Mouse (Mus musculus): ENCODE measurements around the gene Cd37. TPM values are rescaled to one million over a fixed set of nuclear protein-coding genes. Genes with fewer than 3 reads are reported as not detected.

Cd37 gene
- total and polyA plus RNA-seq, 3 experiments: 47.3 to 167 (median 75.3) TPM

DNA sequence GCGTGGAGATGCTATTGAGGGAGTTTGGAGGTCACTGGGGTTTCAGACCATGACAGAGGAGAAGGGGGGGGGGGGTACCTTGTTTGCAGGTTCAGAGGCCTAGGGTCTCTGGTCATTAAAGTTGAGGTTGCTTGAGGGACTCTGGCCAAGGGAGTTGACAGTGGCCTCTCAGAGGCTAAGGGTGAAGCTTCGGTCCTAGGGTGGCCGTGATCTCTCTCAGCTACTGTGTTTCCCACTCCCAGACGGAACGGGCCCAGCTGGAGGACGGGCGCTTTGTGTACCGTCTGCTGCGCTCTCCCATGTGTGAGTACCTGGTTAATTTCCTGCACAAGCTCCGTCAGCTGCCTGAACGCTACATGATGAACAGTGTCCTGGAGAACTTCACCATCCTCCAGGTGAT, 7.0 kb downstream of the Cd37 start:
- Histone ChIP-seq H3K9me3 (replicated peaks) (no peaks in the 10 kb centered on the region), H3K27me3 (ENCODE audit: insufficient read depth, low read length) (peaks cover 18% of the 10 kb centered on the region), H3K4me1 (ENCODE audit: insufficient read depth, low read depth, low read length) (peaks cover 27% of the 10 kb centered on the region), H3K4me3 (ENCODE audit: low read depth, low read length) (no peak overlapping the region), H3K36me3 (replicated peaks) (peaks cover 55% of the 10 kb centered on the region)
- DNase-seq (ENCODE audit: low spot score) (no peak), ATAC-seq (ENCODE audit: extremely low read depth, insufficient number of reproducible peaks, low FRiP score, poor library complexity, severe bottlenecking) (no peak)
- TF ChIP-seq TAL1 (conservative IDR thresholded peaks at IDR 0.05; ENCODE audit: low read depth, low read length) (no peak), POLR2AphosphoS5 (IDR thresholded peaks at IDR 0.05; ENCODE audit: insufficient replicate concordance, low read depth, low read length) (no peak), CTCF (IDR thresholded peaks at IDR 0.05; ENCODE audit: low read depth, low read length) (no peak), GATA2 (IDR thresholded peaks at IDR 0.05; ENCODE audit: borderline replicate concordance, low read depth, low read length) (no peak), GATA1 (IDR thresholded peaks at IDR 0.05; ENCODE audit: borderline replicate concordance, low read length) (no peak)

DNA sequence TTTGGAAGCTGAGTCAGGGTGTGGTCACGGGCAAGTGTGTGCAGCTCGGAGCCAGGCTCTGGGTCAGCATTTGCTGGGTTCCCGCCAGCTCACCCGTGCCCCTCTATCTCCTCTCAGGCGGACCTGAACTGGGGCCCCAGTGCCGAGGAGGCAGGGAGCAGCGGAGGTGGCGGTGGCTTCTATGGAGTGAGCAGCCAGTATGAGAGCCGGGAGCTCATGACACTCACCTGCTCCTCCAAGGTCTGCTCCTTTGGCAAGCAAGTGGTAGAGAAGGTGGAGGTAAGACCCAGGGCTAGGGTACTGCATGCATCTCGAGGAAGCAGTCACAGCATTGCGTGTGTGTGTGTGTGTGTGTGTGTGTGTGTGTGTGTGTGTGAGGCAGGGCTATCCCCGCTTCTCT, 7.7 kb downstream of the Cd37 start:
- Histone ChIP-seq H3K27me3 (ENCODE audit: insufficient read depth, low read length) (peaks cover 26% of the 10 kb centered on the region), H3K9me3 (replicated peaks) (no peaks in the 10 kb centered on the region), H3K36me3 (replicated peaks) (peaks cover 48% of the 10 kb centered on the region), H3K4me3 (ENCODE audit: low read depth, low read length) (no peak overlapping the region), H3K4me1 (ENCODE audit: insufficient read depth, low read depth, low read length) (peaks cover 21% of the 10 kb centered on the region)
- no peak for DNase-seq (ENCODE audit: low spot score)
- no peak for ATAC-seq (ENCODE audit: extremely low read depth, insufficient number of reproducible peaks, low FRiP score, poor library complexity, severe bottlenecking)
- TF ChIP-seq GATA2 (IDR thresholded peaks at IDR 0.05; ENCODE audit: borderline replicate concordance, low read depth, low read length): no peak
- TF ChIP-seq TAL1 (conservative IDR thresholded peaks at IDR 0.05; ENCODE audit: low read depth, low read length): no peak
- no peak for TF ChIP-seq POLR2AphosphoS5 (IDR thresholded peaks at IDR 0.05; ENCODE audit: insufficient replicate concordance, low read depth, low read length)
- TF ChIP-seq GATA1 (IDR thresholded peaks at IDR 0.05; ENCODE audit: borderline replicate concordance, low read length): no peak
- TF ChIP-seq CTCF (IDR thresholded peaks at IDR 0.05; ENCODE audit: low read depth, low read length): no peak

DNA sequence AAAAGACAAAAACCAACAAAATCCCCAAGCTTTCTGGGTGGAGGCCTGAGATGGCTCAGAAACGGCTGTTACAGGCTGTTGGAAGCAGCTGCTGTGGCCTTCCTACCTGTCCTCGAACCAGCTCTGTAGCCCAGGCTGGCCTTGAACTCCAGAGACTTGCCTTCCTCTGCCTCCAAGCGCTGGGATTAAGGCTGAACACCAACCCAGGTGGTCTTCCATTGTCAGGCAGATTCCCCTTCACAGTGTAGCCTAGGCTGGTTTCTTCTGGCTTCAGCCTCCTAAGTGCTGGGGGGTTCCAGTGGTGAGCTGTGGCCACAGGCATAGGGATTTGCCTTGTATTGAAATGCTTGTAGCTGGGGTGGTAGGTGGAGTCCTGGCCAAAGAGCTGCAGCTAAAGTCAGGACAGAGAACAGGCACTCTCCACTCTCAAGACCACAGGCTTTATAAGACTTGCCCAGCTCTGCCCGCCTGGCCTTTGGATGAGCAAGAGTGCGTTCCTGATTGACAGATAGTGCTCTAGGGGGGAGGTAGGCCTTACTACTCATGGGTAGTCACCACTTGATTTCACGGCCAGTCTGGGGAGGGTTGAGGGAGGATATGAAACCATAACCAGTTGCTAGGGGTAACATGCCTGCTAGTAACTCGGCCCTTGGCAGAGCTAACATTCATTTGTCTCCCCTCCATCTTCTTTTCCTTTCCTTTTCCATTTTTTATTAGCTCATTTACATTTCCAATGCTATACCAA, 9.3 kb downstream of the Cd37 start:
- peaks cover 38% of the 10 kb centered on the region for H3K27me3 ChIP-seq (ENCODE audit: insufficient read depth, low read length)
- no peaks in the 10 kb centered on the region for H3K9me3 ChIP-seq (replicated peaks)
- no peak for DNase-seq (ENCODE audit: low spot score)
- H3K4me1 ChIP-seq (ENCODE audit: insufficient read depth, low read depth, low read length): peaks cover 9% of the 10 kb centered on the region
- peaks cover 32% of the 10 kb centered on the region for H3K36me3 ChIP-seq (replicated peaks)
- no peak overlapping the region for H3K4me3 ChIP-seq (ENCODE audit: low read depth, low read length)
- TF ChIP-seq GATA2 (IDR thresholded peaks at IDR 0.05; ENCODE audit: borderline replicate concordance, low read depth, low read length) (no peak), TAL1 (conservative IDR thresholded peaks at IDR 0.05; ENCODE audit: low read depth, low read length) (no peak), POLR2AphosphoS5 (IDR thresholded peaks at IDR 0.05; ENCODE audit: insufficient replicate concordance, low read depth, low read length) (no peak), CTCF (IDR thresholded peaks at IDR 0.05; ENCODE audit: low read depth, low read length) (no peak), GATA1 (IDR thresholded peaks at IDR 0.05; ENCODE audit: borderline replicate concordance, low read length) (no peak)
- ATAC-seq (ENCODE audit: extremely low read depth, insufficient number of reproducible peaks, low FRiP score, poor library complexity, severe bottlenecking): no peak

DNA sequence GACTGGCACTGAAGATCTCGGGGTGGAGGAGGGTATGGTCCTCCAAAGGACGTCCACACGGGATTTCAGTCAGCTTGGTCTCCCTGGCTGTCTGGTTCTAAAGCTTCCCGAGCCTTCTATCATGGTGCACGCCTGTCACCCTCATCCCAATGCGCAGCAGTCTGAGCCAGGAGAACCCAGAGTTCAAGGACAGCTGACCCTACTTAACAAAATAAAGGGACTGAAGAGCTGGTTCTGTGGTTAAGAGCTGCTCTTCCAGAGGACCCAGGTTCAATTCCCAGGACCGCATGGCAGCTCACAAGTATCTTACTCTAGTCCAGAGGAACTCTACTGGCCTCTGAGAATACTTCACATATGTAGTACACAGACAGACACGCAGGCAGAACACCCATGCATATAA, 9.9 kb downstream of the Cd37 start:
- no peaks in the 10 kb centered on the region for H3K9me3 ChIP-seq (replicated peaks)
- peaks cover 41% of the 10 kb centered on the region for H3K27me3 ChIP-seq (ENCODE audit: insufficient read depth, low read length)
- TF ChIP-seq POLR2AphosphoS5 (IDR thresholded peaks at IDR 0.05; ENCODE audit: insufficient replicate concordance, low read depth, low read length) (no peak), GATA1 (IDR thresholded peaks at IDR 0.05; ENCODE audit: borderline replicate concordance, low read length) (no peak), TAL1 (conservative IDR thresholded peaks at IDR 0.05; ENCODE audit: low read depth, low read length) (no peak), CTCF (IDR thresholded peaks at IDR 0.05; ENCODE audit: low read depth, low read length) (no peak), GATA2 (IDR thresholded peaks at IDR 0.05; ENCODE audit: borderline replicate concordance, low read depth, low read length) (no peak)
- H3K36me3 ChIP-seq (replicated peaks): peaks cover 26% of the 10 kb centered on the region
- H3K4me3 ChIP-seq (ENCODE audit: low read depth, low read length): no peak overlapping the region
- peaks cover 8% of the 10 kb centered on the region for H3K4me1 ChIP-seq (ENCODE audit: insufficient read depth, low read depth, low read length)
- DNase-seq (ENCODE audit: low spot score) (no peak), ATAC-seq (ENCODE audit: extremely low read depth, insufficient number of reproducible peaks, low FRiP score, poor library complexity, severe bottlenecking) (no peak)

DNA sequence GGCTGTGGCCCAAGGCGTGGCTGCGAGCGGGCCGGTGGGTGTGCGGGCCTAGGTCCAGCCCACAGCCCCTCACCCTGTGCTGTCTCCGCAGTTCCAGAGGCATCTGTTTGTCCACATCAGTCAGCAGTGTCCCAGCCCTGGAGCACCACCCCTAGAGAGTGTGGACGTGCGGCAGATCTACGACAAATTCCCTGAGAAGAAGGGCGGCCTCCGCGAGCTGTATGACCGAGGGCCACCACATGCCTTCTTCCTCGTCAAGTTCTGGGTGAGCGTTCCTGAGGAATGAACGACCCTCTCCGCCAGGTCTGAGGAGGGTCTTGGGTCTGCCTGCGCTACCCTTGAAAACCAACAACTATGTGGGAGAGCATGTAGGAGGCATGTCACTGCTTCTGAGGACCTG, 10.4 kb downstream of the Cd37 start:
- Histone ChIP-seq H3K27me3 (ENCODE audit: insufficient read depth, low read length) (peaks cover 44% of the 10 kb centered on the region), H3K36me3 (replicated peaks) (peaks cover 21% of the 10 kb centered on the region), H3K9me3 (replicated peaks) (no peaks in the 10 kb centered on the region), H3K4me3 (ENCODE audit: low read depth, low read length) (no peak overlapping the region), H3K4me1 (ENCODE audit: insufficient read depth, low read depth, low read length) (peaks cover 6% of the 10 kb centered on the region)
- DNase-seq (ENCODE audit: low spot score) (no peak), ATAC-seq (ENCODE audit: extremely low read depth, insufficient number of reproducible peaks, low FRiP score, poor library complexity, severe bottlenecking) (no peak)
- no peak for TF ChIP-seq GATA2 (IDR thresholded peaks at IDR 0.05; ENCODE audit: borderline replicate concordance, low read depth, low read length)
- TF ChIP-seq CTCF (IDR thresholded peaks at IDR 0.05; ENCODE audit: low read depth, low read length): no peak
- no peak for TF ChIP-seq GATA1 (IDR thresholded peaks at IDR 0.05; ENCODE audit: borderline replicate concordance, low read length)
- TF ChIP-seq POLR2AphosphoS5 (IDR thresholded peaks at IDR 0.05; ENCODE audit: insufficient replicate concordance, low read depth, low read length): no peak
- TF ChIP-seq TAL1 (conservative IDR thresholded peaks at IDR 0.05; ENCODE audit: low read depth, low read length): no peak

DNA sequence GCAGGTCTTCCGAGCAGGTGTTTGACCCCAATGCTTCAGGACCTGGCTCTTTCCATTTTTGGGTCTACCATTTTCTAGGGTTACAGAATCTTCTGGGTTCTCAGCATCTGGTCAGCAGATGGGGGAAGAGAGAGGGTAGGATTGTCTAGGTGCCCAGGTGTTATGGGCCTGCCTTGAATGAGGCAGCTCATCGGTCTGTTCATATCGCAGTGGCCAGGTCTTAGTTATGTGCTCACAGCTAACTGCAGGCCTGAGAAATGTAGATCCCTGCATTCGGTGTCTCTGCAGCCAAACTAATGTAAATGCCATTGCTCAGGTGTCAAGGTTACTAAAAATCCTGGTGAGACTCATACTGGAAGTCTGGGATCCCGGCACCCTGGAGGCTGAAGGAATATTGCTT, 12.5 kb downstream of the Cd37 start:
- TF ChIP-seq POLR2AphosphoS5 (IDR thresholded peaks at IDR 0.05; ENCODE audit: insufficient replicate concordance, low read depth, low read length) (no peak), CTCF (IDR thresholded peaks at IDR 0.05; ENCODE audit: low read depth, low read length) (no peak), GATA2 (IDR thresholded peaks at IDR 0.05; ENCODE audit: borderline replicate concordance, low read depth, low read length) (no peak), GATA1 (IDR thresholded peaks at IDR 0.05; ENCODE audit: borderline replicate concordance, low read length) (no peak), TAL1 (conservative IDR thresholded peaks at IDR 0.05; ENCODE audit: low read depth, low read length) (no peak)
- H3K4me3 ChIP-seq (ENCODE audit: low read depth, low read length): no peak overlapping the region
- no peak for ATAC-seq (ENCODE audit: extremely low read depth, insufficient number of reproducible peaks, low FRiP score, poor library complexity, severe bottlenecking)
- H3K4me1 ChIP-seq (ENCODE audit: insufficient read depth, low read depth, low read length): peaks cover 4% of the 10 kb centered on the region
- H3K36me3 ChIP-seq (replicated peaks): peaks cover 3% of the 10 kb centered on the region
- no peaks in the 10 kb centered on the region for H3K9me3 ChIP-seq (replicated peaks)
- no peak for DNase-seq (ENCODE audit: low spot score)
- H3K27me3 ChIP-seq (ENCODE audit: insufficient read depth, low read length): peaks cover 50% of the 10 kb centered on the region
